Mouse (Mus musculus): Measurements from ENCODE around the gene Serpine2. TPM values are rescaled to one million over a fixed set of nuclear protein-coding genes. Genes with fewer than 3 reads are reported as not detected.
A peak's percentile ranks its signal among the peaks of the same experiment; 100 is the strongest.

Gene Serpine2
- polyA plus RNA-seq (2021): 2.5 TPM

DNA sequence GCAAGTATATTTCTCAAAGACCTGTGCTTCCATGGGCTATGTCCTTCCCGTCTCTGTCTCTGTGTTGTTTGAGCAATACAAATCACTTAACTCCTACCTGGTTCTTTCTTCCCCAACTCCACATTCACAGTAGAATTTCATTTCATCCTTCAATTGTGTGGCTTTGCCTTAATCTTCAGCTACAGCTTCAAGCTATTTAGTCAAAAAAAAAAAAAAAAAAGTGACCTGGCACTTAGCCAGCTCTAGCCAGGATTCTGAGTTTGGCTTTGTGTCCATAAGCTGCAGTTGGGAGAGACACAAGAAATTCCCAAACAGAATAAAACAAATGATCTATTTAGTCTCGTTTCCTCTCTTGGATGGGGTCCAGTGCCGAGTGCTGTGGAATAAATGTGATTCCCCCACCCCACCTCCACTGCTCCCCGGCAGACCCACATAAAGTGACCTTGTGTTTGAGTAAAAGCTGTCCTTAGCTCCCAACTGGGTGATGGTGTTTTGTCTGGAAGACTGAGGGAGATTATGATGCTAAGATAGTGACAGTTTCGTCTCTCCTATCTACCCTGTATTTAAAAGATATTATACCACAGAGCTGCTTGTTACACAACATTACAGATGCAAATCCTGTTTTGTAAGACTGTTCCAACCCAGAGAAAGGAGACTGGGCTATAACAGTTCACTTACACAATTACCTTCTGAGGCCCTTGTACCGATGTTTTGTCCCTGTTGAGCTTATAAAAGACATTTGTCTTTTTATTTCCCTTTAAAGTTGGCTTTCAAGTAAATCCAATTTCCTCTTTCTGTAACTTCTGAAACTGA is at the start of gene Serpine2:
TSS of gene Serpine2 (minus strand) at position 51 of the 813 bp plus-strand sequence.
- DNase-seq (ENCODE audit: low read depth, low spot score) (no peak), ATAC-seq (no peak)
- no peak for TF ChIP-seq CTCF (IDR thresholded peaks at IDR 0.05)
- in situ Hi-C loops (cut with MboI; ENCODE audit: low pct_unique_long_range_greater_than_20kb): no loop called here
- CTCF ChIA-PET: no interaction called here
- POLR2A ChIA-PET: no interaction called here
- H3K27me3 ChIP-seq: peaks cover 36% of the 10 kb centered on the region

DNA sequence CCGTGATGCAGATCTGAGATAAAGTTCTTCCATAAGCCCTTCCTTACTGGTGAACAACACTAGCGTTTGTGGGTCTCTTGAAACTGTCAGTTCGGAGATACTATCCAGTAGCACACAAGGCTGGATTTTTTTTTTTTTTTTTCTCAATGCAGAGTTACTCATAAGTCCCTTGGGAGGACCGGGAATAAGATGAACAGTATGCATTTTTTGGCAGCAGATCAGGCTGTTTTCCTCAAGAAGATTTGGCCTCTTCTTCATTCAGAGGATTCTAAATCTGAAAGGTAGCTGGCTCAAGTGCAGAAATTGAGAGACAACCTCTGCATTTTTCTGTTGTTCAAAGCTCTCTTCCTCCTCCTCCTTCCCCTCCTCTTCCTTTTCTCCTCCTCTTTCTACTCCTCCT is 46.8 kb upstream of the Serpine2 start:
- TF ChIP-seq CTCF (IDR thresholded peaks at IDR 0.05): no peak
- in situ Hi-C loops (cut with MboI; ENCODE audit: low pct_unique_long_range_greater_than_20kb): no loop called here
- ATAC-seq: no peak
- no peak for DNase-seq (ENCODE audit: low read depth, low spot score)
- peaks cover 14% of the 10 kb centered on the region for H3K27me3 ChIP-seq
- ChIA-PET CTCF (no interaction called here), POLR2A (no interaction called here)

DNA sequence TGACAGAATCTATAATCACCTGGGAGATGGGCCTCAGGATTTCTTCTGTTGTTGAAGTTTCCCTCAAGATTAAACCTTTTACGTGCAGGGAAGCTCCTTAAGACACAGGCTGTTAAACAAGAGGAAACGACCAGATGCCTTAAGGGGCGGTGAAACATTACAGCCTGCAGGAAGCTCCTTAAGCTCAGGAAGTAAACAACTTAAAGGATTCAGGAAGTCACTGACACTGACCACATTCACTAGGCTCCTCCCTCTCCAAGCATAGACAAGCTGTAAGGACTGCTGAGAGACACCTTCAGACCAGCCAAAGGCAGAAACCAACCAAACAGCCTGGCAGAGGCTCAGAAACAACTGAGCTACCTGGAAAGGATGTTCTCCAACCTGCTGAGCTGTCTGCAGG is 44.3 kb upstream of the Serpine2 start:
- ATAC-seq (no peak), DNase-seq (ENCODE audit: low read depth, low spot score) (no peak)
- ChIA-PET CTCF (no interaction called here), POLR2A (interaction anchor here (0.8 kb wide), 1 partner anchor 63 kb away, joined by 3 read pairs; no protein-coding TSS in a partner anchor)
- peaks cover 11% of the 10 kb centered on the region for H3K27me3 ChIP-seq
- no peak for TF ChIP-seq CTCF (IDR thresholded peaks at IDR 0.05)
- in situ Hi-C loops (cut with MboI; ENCODE audit: low pct_unique_long_range_greater_than_20kb): no loop called here

DNA sequence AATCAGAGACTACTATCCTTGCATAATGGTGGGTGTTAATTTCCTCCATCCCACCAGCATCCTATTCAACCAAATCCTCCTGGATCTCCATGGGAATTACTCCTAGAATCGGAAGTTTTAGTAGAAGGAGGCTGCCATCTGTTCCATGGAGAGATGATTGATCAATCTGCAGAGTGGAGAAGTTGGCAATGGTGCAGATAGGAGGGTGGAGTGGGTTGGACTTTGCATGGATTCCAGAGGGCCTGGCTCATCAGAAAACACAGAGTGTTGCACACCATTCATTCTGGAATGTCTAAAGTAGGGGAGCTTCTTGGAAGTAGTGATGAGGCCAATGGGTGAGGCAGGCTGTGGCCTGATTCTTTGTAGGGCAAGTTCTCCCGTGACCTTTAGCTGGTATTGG is 41.9 kb upstream of the Serpine2 start:
- ChIA-PET CTCF (interaction anchor here (1.6 kb wide), 1 partner anchor 11 kb away, joined by 4 read pairs; no protein-coding TSS in a partner anchor), POLR2A (interaction anchor here (0.7 kb wide), 1 partner anchor 168 kb away, joined by 3 read pairs; no protein-coding TSS in a partner anchor)
- DNase-seq (ENCODE audit: low read depth, low spot score) (no peak), ATAC-seq (no peak)
- in situ Hi-C loops (cut with MboI; ENCODE audit: low pct_unique_long_range_greater_than_20kb): no loop called here
- peaks cover 3% of the 10 kb centered on the region for H3K27me3 ChIP-seq
- TF ChIP-seq CTCF (IDR thresholded peaks at IDR 0.05): no peak

DNA sequence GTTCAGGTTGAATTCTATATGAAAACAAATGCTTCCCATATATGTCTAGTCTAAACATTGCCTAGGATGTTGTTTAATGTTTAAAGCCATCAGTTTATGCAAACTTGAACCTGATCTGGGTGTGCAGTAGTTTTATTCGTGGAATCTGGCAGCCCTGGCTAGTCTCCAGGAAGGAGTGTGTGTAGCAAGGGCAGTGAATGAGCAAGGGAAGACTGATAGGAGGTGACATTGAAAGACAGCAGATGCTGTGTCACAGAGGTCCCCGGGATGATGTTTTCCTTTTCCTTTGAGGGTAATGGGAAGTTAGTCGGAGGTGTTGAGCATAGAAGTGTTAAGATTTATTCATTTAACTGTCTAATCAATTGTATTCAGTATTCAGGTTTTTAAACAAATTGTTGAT is 21.7 kb upstream of the Serpine2 start:
- POLR2A ChIA-PET: no interaction called here
- ATAC-seq: no peak
- DNase-seq (ENCODE audit: low read depth, low spot score): no peak
- in situ Hi-C loops (cut with MboI; ENCODE audit: low pct_unique_long_range_greater_than_20kb): no loop called here
- peaks cover 21% of the 10 kb centered on the region for H3K27me3 ChIP-seq
- TF ChIP-seq CTCF (IDR thresholded peaks at IDR 0.05): no peak
- CTCF ChIA-PET: no interaction called here

DNA sequence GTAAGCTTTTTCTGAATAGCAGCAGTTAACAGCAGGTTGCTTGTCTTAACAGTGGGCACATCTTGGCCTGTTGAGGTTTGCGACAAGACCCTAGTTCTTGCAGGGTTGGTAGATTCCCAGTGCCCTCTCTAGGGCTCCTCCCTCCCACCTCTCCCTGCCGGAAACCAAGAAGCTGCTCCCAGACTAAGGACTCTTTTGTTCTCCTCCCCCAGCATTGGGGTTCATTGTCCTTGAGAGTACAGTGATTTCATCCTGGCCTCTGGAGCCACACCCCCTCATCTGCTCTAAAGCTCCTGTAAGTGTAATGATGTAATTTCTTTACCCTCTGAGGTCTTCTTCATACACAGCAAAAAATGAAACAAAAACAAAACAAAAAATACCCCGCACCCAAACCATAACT is 13.8 kb upstream of the Serpine2 start:
- POLR2A ChIA-PET: no interaction called here
- DNase-seq (ENCODE audit: low read depth, low spot score) (no peak), ATAC-seq (no peak)
- in situ Hi-C loops (cut with MboI; ENCODE audit: low pct_unique_long_range_greater_than_20kb): no loop called here
- no peak for TF ChIP-seq CTCF (IDR thresholded peaks at IDR 0.05)
- CTCF ChIA-PET: interaction anchor here (0.7 kb wide), 1 partner anchor 12 kb away, joined by 3 read pairs; no protein-coding TSS in a partner anchor
- H3K27me3 ChIP-seq: peaks cover 24% of the 10 kb centered on the region

DNA sequence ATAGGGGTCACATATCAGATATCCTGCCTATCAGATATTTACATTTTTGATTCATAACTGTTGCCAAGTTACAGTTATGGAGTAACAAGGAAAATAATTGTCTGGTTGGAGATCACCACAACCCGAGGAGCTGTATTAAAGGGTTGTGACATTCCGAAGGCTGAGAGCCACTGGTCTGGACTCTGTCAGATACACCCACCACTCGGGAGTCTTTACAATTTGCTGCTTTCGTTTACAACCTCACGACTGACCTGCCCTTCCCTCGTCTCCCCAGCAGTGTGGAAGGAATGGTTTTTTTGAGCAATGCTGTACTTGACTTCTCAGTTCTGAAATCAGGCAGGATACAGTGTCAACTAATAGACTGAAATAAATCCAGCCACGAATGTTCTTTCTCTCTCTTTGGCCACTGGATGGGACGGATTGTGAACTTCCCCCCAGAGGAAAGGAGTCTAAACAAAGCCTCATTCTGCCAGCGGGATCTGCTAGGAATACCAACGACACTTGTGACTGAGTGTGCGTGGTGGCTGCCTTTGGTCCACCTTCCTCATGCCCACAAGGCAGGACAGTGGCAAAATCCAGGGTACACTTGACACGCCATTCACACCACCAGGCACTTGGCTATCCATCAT is 455 bp downstream of the Serpine2 start:
- POLR2A ChIA-PET: no interaction called here
- CTCF ChIA-PET: no interaction called here
- DNase-seq (ENCODE audit: low read depth, low spot score): no peak
- in situ Hi-C loops (cut with MboI; ENCODE audit: low pct_unique_long_range_greater_than_20kb): no loop called here
- H3K27me3 ChIP-seq: peaks cover 32% of the 10 kb centered on the region
- ATAC-seq: no peak
- TF ChIP-seq CTCF (IDR thresholded peaks at IDR 0.05): no peak

DNA sequence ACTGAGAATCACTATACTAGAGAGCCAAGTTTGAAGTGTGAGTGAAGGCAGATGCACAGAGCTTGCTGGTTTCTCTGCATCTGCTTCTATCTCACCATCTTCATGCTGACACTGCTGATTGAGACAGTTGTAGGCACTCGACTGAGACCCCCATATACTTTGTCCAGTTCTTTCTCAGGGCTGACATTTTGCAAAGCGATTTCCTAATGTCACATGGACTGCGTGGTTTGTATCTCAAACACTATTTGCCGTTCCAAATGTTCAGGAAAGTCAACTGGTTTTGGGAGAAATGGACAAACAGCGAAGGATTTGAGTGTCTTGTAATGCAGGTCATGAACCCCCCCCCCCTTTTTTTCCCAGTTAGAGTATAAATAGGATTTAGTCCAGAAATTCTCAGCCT is 1.0 kb downstream of the Serpine2 start:
- in situ Hi-C loops (cut with MboI; ENCODE audit: low pct_unique_long_range_greater_than_20kb): no loop called here
- TF ChIP-seq CTCF (IDR thresholded peaks at IDR 0.05): no peak
- ChIA-PET POLR2A (no interaction called here), CTCF (no interaction called here)
- ATAC-seq: no peak
- DNase-seq (ENCODE audit: low read depth, low spot score): no peak
- peaks cover 32% of the 10 kb centered on the region for H3K27me3 ChIP-seq

DNA sequence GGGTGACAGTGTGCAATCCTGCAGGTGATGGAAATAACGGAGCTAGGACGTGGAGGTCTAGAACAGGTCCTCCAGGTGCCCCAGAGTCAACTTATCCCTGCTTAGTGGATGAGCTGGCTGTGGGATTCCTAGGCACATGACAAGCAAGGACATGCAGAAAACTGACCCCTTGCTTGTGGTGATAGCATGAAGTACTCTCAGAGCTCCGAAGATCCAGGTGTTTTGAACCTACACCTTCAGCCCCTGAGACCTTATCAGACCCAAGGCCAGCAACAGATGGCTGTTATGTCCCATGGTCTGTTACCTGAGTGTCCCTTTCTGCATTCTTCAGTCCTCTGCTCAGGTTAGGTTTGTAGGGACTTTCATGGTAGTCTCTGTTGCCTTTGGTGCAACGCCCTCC is 2.0 kb downstream of the Serpine2 start:
- DNase-seq (ENCODE audit: low read depth, low spot score): no peak
- in situ Hi-C loops (cut with MboI; ENCODE audit: low pct_unique_long_range_greater_than_20kb): no loop called here
- ChIA-PET CTCF (no interaction called here), POLR2A (no interaction called here)
- no peak for TF ChIP-seq CTCF (IDR thresholded peaks at IDR 0.05)
- ATAC-seq: no peak
- peaks cover 28% of the 10 kb centered on the region for H3K27me3 ChIP-seq

DNA sequence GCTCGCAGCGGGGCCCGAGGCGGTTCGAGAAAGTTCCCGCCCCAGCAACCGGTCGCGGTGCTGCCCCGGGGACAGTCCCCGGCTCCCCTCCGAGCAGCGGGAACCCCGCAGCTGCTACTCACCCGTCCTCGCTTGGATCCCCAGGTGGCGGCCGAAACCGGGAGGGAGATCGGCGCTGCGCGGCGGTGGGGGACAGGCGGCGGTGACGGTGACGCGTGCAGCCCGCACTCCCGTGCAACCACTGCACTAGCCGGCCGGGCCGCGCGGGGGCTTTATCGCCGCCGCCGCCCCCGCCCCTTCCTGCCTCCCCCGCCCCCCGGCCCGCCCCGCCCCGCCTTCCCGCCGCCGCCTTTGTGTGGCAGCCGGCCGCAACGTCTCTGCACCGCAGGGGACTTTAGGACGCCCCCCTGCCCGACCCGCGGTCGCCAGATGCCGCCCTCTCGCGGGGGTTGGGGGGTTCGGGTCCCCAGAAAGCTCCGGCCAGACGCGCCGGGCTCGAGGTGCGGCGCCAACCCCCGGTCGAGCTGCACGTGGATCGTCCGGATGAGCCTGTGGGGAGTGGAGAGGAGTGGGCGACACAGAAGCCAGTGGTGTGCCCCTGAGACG is 2.5 kb downstream of the Serpine2 start:
- peak; percentile 46 for ATAC-seq
- no peak for DNase-seq (ENCODE audit: low read depth, low spot score)
- POLR2A ChIA-PET: no interaction called here
- no peak for TF ChIP-seq CTCF (IDR thresholded peaks at IDR 0.05)
- CTCF ChIA-PET: no interaction called here
- H3K27me3 ChIP-seq: peaks cover 26% of the 10 kb centered on the region
- in situ Hi-C loops (cut with MboI; ENCODE audit: low pct_unique_long_range_greater_than_20kb): no loop called here

Measured in Patski (cell line).